Mouse (Mus musculus) cerebellum, adult 2 months (tissue): Measurements from ENCODE around the gene Rreb1.

Experiments used
- CTCF ChIP-seq: fragments of 200-500 bp; IDR thresholded peaks from 2 replicates; pipeline ENCODE4 v1.5.1; 2011; ENCODE audit warnings: low read depth, mild to moderate bottlenecking, control low read depth, low read length, moderate library complexity, borderline replicate concordance; ENCODE audit not compliant: insufficient read depth
- POLR2A ChIP-seq: fragments of 200-500 bp; IDR thresholded peaks from 2 replicates; pipeline ENCODE4 v1.6.1; 2011; ENCODE audit warnings: low read length, control low read depth, borderline replicate concordance; ENCODE audit not compliant: insufficient read depth

GRCm38 (mm10) chr13:37728551-37728950 lies 49.6 kb upstream of the Rreb1 start:
- TF ChIP-seq CTCF (no peak), POLR2A (no peak)
